Mouse (Mus musculus): ENCODE data around the gene Slfn9. TPM values are rescaled to one million over a fixed set of nuclear protein-coding genes. Genes with fewer than 3 reads are reported as not detected.

The Slfn9 gene
- total and polyA plus RNA-seq, 2 experiments from 2014 or later, result 0.52 to 1.6 TPM

DNA sequence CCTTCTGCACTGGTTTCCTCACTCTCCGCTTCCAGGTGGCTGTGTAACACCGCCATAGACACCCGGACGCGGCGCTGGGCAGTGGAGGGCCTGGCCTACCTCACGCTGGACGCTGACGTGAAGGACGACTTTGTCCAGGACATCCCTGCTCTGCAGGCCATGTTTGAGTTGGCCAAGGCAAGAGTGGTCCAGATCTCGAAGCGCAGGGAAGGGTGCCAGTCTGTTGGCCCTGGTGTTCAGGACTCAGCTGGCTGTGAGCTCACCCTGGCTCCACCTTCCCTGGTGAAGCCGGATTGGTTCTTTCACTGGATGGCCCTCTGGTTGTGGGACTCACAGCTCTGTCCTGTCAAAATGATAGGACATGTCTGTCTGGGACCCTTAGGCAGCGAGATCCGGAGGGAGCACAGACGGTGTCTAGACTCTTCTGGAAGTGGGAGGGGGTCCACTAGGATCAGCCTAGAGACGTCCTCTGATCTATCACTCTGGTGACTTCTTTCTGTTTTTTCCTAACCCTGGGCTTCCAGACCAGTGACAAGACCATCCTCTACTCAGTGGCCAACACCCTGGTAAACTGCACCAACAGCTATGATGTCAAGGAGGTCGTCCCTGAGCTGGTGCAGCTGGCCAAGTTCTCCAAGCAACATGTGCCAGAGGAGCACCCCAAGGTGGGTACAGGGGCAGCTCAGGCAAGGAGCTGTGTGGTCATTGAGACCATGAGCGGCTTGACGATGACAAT lies 62.6 kb downstream of the Slfn9 start:
- Histone ChIP-seq H3K4me3 (ENCODE audit: low read depth, low read length) (no peak overlapping the region), H3K27ac (ENCODE audit: low read depth, low read length) (no peak overlapping the region), H3K27me3 (ENCODE audit: insufficient read depth, low read length) (peaks cover 26% of the 10 kb centered on the region), H3K36me3 (ENCODE audit: insufficient read depth, low read length) (no peaks in the 10 kb centered on the region), H3K9me3 (ENCODE audit: low read length) (no peaks in the 10 kb centered on the region), H3K4me2 (ENCODE audit: low read depth, low read length, poor library complexity, severe bottlenecking) (no peak overlapping the region), H3K9ac (replicated peaks; ENCODE audit: low read length, poor library complexity, severe bottlenecking) (no peak overlapping the region), H3K4me1 (ENCODE audit: insufficient read depth, low read length) (0 out of 2 replicates have a peak, but pooled peaks cover 4% of the 10 kb centered on the region)
- no peak for DNase-seq (ENCODE audit: low spot score)
- TF ChIP-seq CTCF (IDR thresholded peaks at IDR 0.05), result no peak
- 31% methylated on average over 20 of the region's 20 CpGs for WGBS
- ATAC-seq (ENCODE audit: low FRiP score), result no peak

Small RNA genes within 50 kb of the gene (microRNA-seq; reads per million reads assigned to microRNA genes)
- not detected for gene Gm27598 (ENCODE audit: borderline number of aligned reads)
- gene Mir7679 (ENCODE audit: borderline number of aligned reads), result not detected

Other genes starting within 250 kb of the Slfn9 start
- 0.24 TPM in 1 of 2 replicates, not detected in the other for gene Cct6b, start 227.5 kb downstream of the Slfn9 start, total RNA-seq (2014; rRNA removed)
- gene Cct6b, start 227.5 kb downstream of the Slfn9 start, polyA plus RNA-seq (2015; fragmentation: Nextera tagmentation; extraction: Ambion mirVana), result 0.25 and 0.44 TPM in 2 replicates
- gene Zfp830, start 227.5 kb downstream of the Slfn9 start, total RNA-seq (2014; rRNA removed), result 15.7 and 18.7 TPM in 2 replicates
- gene Zfp830, start 227.5 kb downstream of the Slfn9 start, polyA plus RNA-seq (2015; fragmentation: Nextera tagmentation; extraction: Ambion mirVana), result 17.4 and 17.9 TPM in 2 replicates
- 39.2 and 44.4 TPM in 2 replicates for gene Lig3, start 210.7 kb downstream of the Slfn9 start, total RNA-seq (2014; rRNA removed)
- 14.2 and 16.4 TPM in 2 replicates for gene Lig3, start 210.7 kb downstream of the Slfn9 start, polyA plus RNA-seq (2015; fragmentation: Nextera tagmentation; extraction: Ambion mirVana)
- 2.0 and 7.8 TPM in 2 replicates for gene Rffl, start 120.6 kb downstream of the Slfn9 start, total RNA-seq (2014; rRNA removed)
- 2.0 and 2.5 TPM in 2 replicates for gene Rffl, start 120.6 kb downstream of the Slfn9 start, polyA plus RNA-seq (2015; fragmentation: Nextera tagmentation; extraction: Ambion mirVana)
- 8.4 and 11.2 TPM in 2 replicates for gene Rad51d, start 101.2 kb downstream of the Slfn9 start, total RNA-seq (2014; rRNA removed)
- gene Rad51d, start 101.2 kb downstream of the Slfn9 start, polyA plus RNA-seq (2015; fragmentation: Nextera tagmentation; extraction: Ambion mirVana), result 11.0 and 11.2 TPM in 2 replicates
- not detected in 2 replicates for gene Fndc8, start 99.7 kb downstream of the Slfn9 start, total RNA-seq (2014; rRNA removed)
- 0.22 and 0.27 TPM in 2 replicates for gene Fndc8, start 99.7 kb downstream of the Slfn9 start, polyA plus RNA-seq (2015; fragmentation: Nextera tagmentation; extraction: Ambion mirVana)
- 24.9 and 28.7 TPM in 2 replicates for gene Nle1, start 83.4 kb downstream of the Slfn9 start, total RNA-seq (2014; rRNA removed)
- 29.8 and 30.1 TPM in 2 replicates for gene Nle1, start 83.4 kb downstream of the Slfn9 start, polyA plus RNA-seq (2015; fragmentation: Nextera tagmentation; extraction: Ambion mirVana)
- gene Unc45b, start 81.3 kb downstream of the Slfn9 start, total RNA-seq (2014; rRNA removed), result 0.05 and 0.19 TPM in 2 replicates
- 2.9 and 3.1 TPM in 2 replicates for gene Unc45b, start 81.3 kb downstream of the Slfn9 start, polyA plus RNA-seq (2015; fragmentation: Nextera tagmentation; extraction: Ambion mirVana)
- 3.9 and 4.0 TPM in 2 replicates for gene Slfn5, start 40.5 kb downstream of the Slfn9 start, total RNA-seq (2014; rRNA removed)
- 2.0 and 2.5 TPM in 2 replicates for gene Slfn5, start 40.5 kb downstream of the Slfn9 start, polyA plus RNA-seq (2015; fragmentation: Nextera tagmentation; extraction: Ambion mirVana)
- gene Slfn8, start 29.0 kb upstream of the Slfn9 start, total RNA-seq (2014; rRNA removed), result 0.16 and 0.52 TPM in 2 replicates
- gene Slfn8, start 29.0 kb upstream of the Slfn9 start, polyA plus RNA-seq (2015; fragmentation: Nextera tagmentation; extraction: Ambion mirVana), result 0.12 and 0.15 TPM in 2 replicates
- gene Slfn2, start 73.3 kb upstream of the Slfn9 start, total RNA-seq (2014; rRNA removed), result 1.7 and 1.9 TPM in 2 replicates
- 1.4 and 1.8 TPM in 2 replicates for gene Slfn2, start 73.3 kb upstream of the Slfn9 start, polyA plus RNA-seq (2015; fragmentation: Nextera tagmentation; extraction: Ambion mirVana)
- not detected in 2 replicates for gene Slfn1, start 125.0 kb upstream of the Slfn9 start, total RNA-seq (2014; rRNA removed)
- 0.11 TPM in 1 of 2 replicates, not detected in the other for gene Slfn1, start 125.0 kb upstream of the Slfn9 start, polyA plus RNA-seq (2015; fragmentation: Nextera tagmentation; extraction: Ambion mirVana)
- gene Slfn4, start 183.4 kb upstream of the Slfn9 start, total RNA-seq (2014; rRNA removed), result 0.90 TPM in 1 of 2 replicates, not detected in the other
- gene Slfn4, start 183.4 kb upstream of the Slfn9 start, polyA plus RNA-seq (2015; fragmentation: Nextera tagmentation; extraction: Ambion mirVana), result 0.22 TPM in 1 of 2 replicates, not detected in the other
- 0.19 and 0.22 TPM in 2 replicates for gene Slfn3, start 199.5 kb upstream of the Slfn9 start, total RNA-seq (2014; rRNA removed)
- gene Slfn3, start 199.5 kb upstream of the Slfn9 start, polyA plus RNA-seq (2015; fragmentation: Nextera tagmentation; extraction: Ambion mirVana), result 0.12 and 0.21 TPM in 2 replicates

All from midbrain, postnatal 0 days (tissue).